Mouse (Mus musculus): ENCODE measurements around the gene Edf1. TPM values are rescaled to one million over a fixed set of nuclear protein-coding genes. Genes with fewer than 3 reads are reported as not detected.
A peak's percentile ranks its signal among the peaks of the same experiment; 100 is the strongest.

Edf1 gene
- polyA plus RNA-seq, 1 experiment from 2014 or later = 356 TPM

DNA sequence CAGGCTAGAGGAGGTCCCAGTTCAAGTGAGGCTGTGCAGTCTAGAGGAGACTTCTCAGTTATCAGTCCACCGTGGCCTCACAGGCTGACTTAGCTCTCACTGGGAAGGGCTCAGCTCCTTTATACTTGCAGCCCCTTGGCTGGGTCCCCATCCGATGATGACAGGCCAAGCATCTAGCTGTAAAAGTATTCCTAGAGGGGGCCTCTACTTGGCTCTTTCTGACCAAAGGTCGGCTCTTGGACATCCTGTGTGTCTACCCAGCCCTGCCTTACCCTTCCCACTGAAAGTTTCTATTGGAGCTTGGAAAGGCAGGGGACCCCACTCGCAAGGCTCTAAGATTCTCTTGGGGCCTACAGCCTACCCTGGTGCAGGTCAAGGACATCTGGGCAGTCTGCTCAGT lies 13.6 kb downstream of the Edf1 start:
- H3K36me3 ChIP-seq (ENCODE audit: control insufficient read depth, insufficient read depth, low read length) = peaks cover 39% of the 10 kb centered on the region
- no peak for DNase-seq (ENCODE audit: low spot score)

DNA sequence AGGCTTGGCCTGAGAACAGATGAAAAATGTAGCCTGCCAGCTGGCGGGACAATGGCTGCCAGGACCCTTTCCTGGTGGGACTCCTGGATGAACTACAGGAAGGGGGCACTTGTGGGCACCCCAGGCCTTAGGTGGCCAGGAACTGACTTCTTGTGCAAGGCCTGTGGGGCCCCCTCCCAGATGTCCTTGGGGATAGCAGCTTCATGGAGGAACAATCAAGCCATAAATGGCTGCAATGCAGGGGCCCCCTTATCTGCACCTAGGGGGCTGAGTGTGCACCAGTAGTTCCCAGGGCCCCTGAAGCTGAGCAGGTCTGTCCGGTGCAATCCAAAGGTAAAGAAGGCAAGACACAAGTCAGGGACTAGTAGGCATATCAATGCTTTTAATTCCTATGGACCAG lies 15.4 kb downstream of the Edf1 start:
- 62% methylated on average over 2 of the region's 2 CpGs for WGBS
- H3K27me3 ChIP-seq (replicated peaks; ENCODE audit: control insufficient read depth, insufficient read depth, low read length) = peaks cover 21% of the 10 kb centered on the region
- H3K27ac ChIP-seq (ENCODE audit: low read depth) = peak overlapping the region; percentile 81
- no peak overlapping the region for H3K4me3 ChIP-seq (ENCODE audit: low read depth, low read length)
- ATAC-seq (replicated peaks; ENCODE audit: low FRiP score, low TSS enrichment, low read depth) = peak; percentile 6; the same call in 1 of the 2 replicates
- H3K9me3 ChIP-seq (ENCODE audit: control insufficient read depth, low read length) = no peaks in the 10 kb centered on the region
- peak overlapping the region; percentile 85 for H3K4me2 ChIP-seq (ENCODE audit: low read length)
- H3K4me1 ChIP-seq (replicated peaks; ENCODE audit: control insufficient read depth, insufficient read depth, low read length) = peaks cover 28% of the 10 kb centered on the region; the same call in 1 of the 2 replicates
- no peak overlapping the region for H3K9ac ChIP-seq (ENCODE audit: low read length)
- DNase-seq (ENCODE audit: low spot score) = no peak
- H3K36me3 ChIP-seq (ENCODE audit: control insufficient read depth, insufficient read depth, low read length) = peaks cover 24% of the 10 kb centered on the region

More for the DNA sequence above, 13.6 kb downstream of the Edf1 start:
- H3K4me3 ChIP-seq (ENCODE audit: low read depth, low read length) = peak overlapping the region; percentile 11; the same call in 1 of the 2 replicates
- no peaks in the 10 kb centered on the region for H3K9me3 ChIP-seq (ENCODE audit: control insufficient read depth, low read length)
- peaks cover 18% of the 10 kb centered on the region; the same call in 1 of the 2 replicates for H3K4me1 ChIP-seq (replicated peaks; ENCODE audit: control insufficient read depth, insufficient read depth, low read length)
- WGBS = 83% methylated on average over 4 of the region's 4 CpGs
- peaks cover 2% of the 10 kb centered on the region for H3K27me3 ChIP-seq (replicated peaks; ENCODE audit: control insufficient read depth, insufficient read depth, low read length)
- H3K4me2 ChIP-seq (ENCODE audit: low read length) = peak overlapping the region; percentile 18; the same call in 1 of the 2 replicates
- H3K27ac ChIP-seq (ENCODE audit: low read depth) = no peak overlapping the region; the same call in 1 of the 2 replicates
- ATAC-seq (replicated peaks; ENCODE audit: low FRiP score, low TSS enrichment, low read depth) = no peak
- no peak overlapping the region for H3K9ac ChIP-seq (ENCODE audit: low read length)

DNA sequence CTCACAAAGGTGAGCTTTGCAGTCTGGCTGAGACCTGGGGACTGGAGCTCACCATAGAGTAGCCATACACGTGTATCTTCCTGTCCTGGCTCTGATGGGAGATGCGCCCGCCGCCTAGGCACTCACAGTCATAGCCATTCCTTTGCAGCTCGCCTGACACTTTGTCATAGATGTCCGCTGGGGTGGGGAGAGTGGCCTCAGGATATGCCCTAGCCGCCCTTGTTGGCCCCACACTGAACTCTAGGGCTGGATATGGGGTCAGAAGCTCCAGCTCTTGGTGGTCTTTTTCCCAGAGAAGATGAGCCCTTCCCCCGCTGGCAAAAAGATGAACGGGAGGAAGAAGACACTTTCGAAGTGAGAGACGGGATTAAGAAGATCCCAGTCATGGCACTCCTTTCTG lies 16.5 kb downstream of the Edf1 start:
- WGBS = 12% methylated on average over 11 of the region's 11 CpGs
- no peak for ATAC-seq (replicated peaks; ENCODE audit: low FRiP score, low TSS enrichment, low read depth)
- Histone ChIP-seq H3K4me1 (replicated peaks; ENCODE audit: control insufficient read depth, insufficient read depth, low read length) (peaks cover 28% of the 10 kb centered on the region; the same call in 1 of the 2 replicates), H3K27ac (ENCODE audit: low read depth) (peak overlapping the region; percentile 81), H3K27me3 (replicated peaks; ENCODE audit: control insufficient read depth, insufficient read depth, low read length) (peaks cover 31% of the 10 kb centered on the region), H3K4me3 (ENCODE audit: low read depth, low read length) (peak overlapping the region; percentile 58), H3K9me3 (ENCODE audit: control insufficient read depth, low read length) (no peaks in the 10 kb centered on the region), H3K9ac (ENCODE audit: low read length) (peak overlapping the region; percentile 62), H3K4me2 (ENCODE audit: low read length) (peak overlapping the region; percentile 85), H3K36me3 (ENCODE audit: control insufficient read depth, insufficient read depth, low read length) (peaks cover 15% of the 10 kb centered on the region)
- no peak for DNase-seq (ENCODE audit: low spot score)

DNA sequence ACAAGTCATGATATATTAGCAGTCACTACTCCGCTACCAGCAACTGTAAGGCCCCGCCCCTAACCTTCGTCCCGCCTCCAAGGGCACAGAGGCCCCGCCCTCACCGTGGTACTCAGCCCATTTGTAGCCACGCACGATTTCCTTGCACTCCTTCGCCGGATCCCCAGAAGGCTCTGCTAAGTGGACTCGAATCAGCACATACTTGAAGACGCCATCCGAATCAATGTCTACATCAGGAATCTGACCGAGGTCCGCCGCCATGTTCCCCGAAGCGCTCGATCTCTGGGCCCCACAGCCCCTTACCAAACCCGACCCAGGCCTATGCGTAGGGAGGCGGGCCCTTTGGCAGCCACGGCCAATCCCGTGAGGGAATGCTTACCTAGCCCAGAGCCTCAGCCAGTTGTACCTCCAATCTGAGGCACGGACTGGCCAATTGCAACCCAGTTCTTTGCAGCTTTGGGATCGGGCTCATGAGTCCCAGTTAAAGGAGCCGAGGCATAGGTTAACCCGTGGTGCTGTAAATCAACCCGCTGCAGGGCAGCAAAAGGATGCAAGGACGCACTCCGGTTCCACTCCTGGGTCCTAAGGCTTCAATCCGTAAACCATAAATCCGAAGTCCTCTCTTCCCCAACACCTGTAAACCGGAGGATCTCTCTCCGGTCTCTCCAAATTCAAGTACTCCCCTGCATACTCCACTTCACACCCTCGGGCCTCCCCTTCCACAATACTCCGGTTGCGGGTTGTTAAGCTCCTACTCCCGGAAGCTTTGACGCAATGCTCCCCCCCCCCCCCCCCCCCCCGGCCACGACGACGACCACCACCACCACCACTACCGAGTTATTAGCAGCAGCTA lies 17.2 kb downstream of the Edf1 start, which contains the start of the genes Mamdc4 and Phpt1:
TSS of gene Mamdc4 (minus strand) at position 267 of the 853 bp plus-strand sequence.
TSS of gene Phpt1 (minus strand) at position 646 of the 853 bp plus-strand sequence.
- H3K27ac ChIP-seq (ENCODE audit: low read depth) = peak within 1 kb of the TSS; percentile 81
- H3K4me1 ChIP-seq (replicated peaks; ENCODE audit: control insufficient read depth, insufficient read depth, low read length) = peaks cover 33% of the 10 kb centered on the region
- peak within 1 kb of the TSS; percentile 58 for H3K4me3 ChIP-seq (ENCODE audit: low read depth, low read length)
- DNase-seq (ENCODE audit: low spot score) (peak; percentile 99), ATAC-seq (replicated peaks; ENCODE audit: low FRiP score, low TSS enrichment, low read depth) (peak; percentile 94)
- peak within 1 kb of the TSS; percentile 62 for H3K9ac ChIP-seq (ENCODE audit: low read length)
- no peaks in the 10 kb centered on the region for H3K9me3 ChIP-seq (ENCODE audit: control insufficient read depth, low read length)
- H3K36me3 ChIP-seq (ENCODE audit: control insufficient read depth, insufficient read depth, low read length) = peaks cover 8% of the 10 kb centered on the region
- peaks cover 38% of the 10 kb centered on the region for H3K27me3 ChIP-seq (replicated peaks; ENCODE audit: control insufficient read depth, insufficient read depth, low read length)
- peak within 1 kb of the TSS; percentile 85 for H3K4me2 ChIP-seq (ENCODE audit: low read length)
- WGBS = under 1% methylated on average over 44 of the region's 45 CpGs

DNA sequence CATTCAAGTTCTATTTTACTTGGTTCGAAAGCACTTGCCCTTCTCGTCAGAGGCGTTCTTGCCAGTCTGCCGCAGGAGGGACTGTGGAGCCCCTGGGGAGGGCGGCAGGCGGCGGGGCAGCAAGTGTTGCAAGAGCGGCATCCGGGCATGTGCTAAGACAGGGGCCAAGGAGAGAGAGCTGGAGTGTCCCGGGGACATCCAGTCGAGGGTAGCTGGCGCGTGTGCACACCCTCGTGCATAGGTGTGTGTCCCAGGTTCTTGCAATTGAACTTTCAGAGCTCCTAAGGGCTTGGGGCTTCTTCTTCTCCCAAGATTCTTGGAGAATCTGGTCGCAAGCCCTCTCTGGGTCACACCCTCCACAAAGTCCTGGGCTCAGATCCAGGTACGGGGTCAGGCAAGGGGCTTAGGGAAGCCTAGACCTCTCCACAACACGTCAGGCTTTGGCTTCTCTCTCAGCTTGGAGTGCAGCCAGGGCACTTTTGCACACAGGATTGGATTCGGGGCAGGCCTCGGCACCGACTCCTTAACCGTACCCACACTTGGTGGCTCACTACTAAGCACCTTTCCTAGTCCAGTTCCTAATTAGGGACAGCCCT lies 17.9 kb downstream of the Edf1 start:
- Histone ChIP-seq H3K36me3 (ENCODE audit: control insufficient read depth, insufficient read depth, low read length) (peaks cover 3% of the 10 kb centered on the region; the same call in 1 of the 2 replicates), H3K4me3 (ENCODE audit: low read depth, low read length) (peak overlapping the region; percentile 58), H3K9ac (ENCODE audit: low read length) (peak overlapping the region; percentile 62), H3K27ac (ENCODE audit: low read depth) (peak overlapping the region; percentile 81), H3K9me3 (ENCODE audit: control insufficient read depth, low read length) (no peaks in the 10 kb centered on the region), H3K4me2 (ENCODE audit: low read length) (peak overlapping the region; percentile 50), H3K27me3 (replicated peaks; ENCODE audit: control insufficient read depth, insufficient read depth, low read length) (peaks cover 45% of the 10 kb centered on the region), H3K4me1 (replicated peaks; ENCODE audit: control insufficient read depth, insufficient read depth, low read length) (peaks cover 38% of the 10 kb centered on the region)
- peak; percentile 70 for DNase-seq (ENCODE audit: low spot score)
- ATAC-seq (replicated peaks; ENCODE audit: low FRiP score, low TSS enrichment, low read depth) = no peak
- WGBS = 17% methylated on average over 21 of the region's 21 CpGs

DNA sequence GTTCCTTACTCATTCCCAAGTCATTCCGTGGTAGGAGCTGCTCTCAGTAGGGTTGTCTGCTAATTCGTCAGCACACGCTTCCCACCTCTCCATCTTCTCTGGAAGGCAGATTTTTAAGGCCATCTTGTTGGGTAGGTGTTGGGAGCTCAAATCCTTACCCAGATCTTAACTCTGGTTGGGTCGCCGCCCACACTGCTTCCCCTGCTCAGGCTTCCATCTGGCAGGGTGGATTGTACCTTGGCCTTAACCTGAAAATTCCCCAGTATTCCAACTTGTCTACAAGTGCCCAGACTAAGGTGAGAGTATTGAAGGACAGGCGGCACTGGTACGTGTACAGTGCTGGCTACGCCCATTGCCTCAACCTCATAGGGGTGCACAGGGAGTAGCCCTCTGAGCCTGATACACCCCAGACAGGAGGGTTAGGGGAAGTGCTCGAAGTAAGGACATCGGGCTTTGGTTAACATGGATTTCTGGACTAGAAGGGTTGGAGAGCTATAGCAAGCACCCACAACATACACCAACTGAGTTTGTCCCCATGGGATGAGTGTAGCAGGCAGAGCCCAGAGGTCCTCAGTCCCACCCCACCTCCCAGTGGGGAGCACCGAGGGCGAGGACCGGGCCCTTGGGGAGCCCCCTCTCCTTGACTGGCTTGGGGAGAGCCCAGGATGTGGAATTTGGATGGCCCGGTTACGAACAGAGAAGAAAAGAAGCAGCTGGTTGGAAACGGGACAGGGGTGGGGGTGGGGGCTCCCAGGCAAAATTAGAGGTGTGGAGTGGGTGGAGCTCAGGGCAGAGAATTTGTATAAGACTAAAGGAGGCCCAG lies 18.6 kb downstream of the Edf1 start:
- WGBS = 76% methylated on average over 16 of the region's 16 CpGs
- H3K27me3 ChIP-seq (replicated peaks; ENCODE audit: control insufficient read depth, insufficient read depth, low read length) = peaks cover 50% of the 10 kb centered on the region
- ATAC-seq (replicated peaks; ENCODE audit: low FRiP score, low TSS enrichment, low read depth) (no peak), DNase-seq (ENCODE audit: low spot score) (no peak)
- H3K9me3 ChIP-seq (ENCODE audit: control insufficient read depth, low read length) = no peaks in the 10 kb centered on the region
- no peaks in the 10 kb centered on the region for H3K36me3 ChIP-seq (ENCODE audit: control insufficient read depth, insufficient read depth, low read length)
- H3K9ac ChIP-seq (ENCODE audit: low read length) = no peak overlapping the region
- peaks cover 46% of the 10 kb centered on the region for H3K4me1 ChIP-seq (replicated peaks; ENCODE audit: control insufficient read depth, insufficient read depth, low read length)
- no peak overlapping the region for H3K27ac ChIP-seq (ENCODE audit: low read depth)
- H3K4me2 ChIP-seq (ENCODE audit: low read length) = no peak overlapping the region
- no peak overlapping the region for H3K4me3 ChIP-seq (ENCODE audit: low read depth, low read length)

DNA sequence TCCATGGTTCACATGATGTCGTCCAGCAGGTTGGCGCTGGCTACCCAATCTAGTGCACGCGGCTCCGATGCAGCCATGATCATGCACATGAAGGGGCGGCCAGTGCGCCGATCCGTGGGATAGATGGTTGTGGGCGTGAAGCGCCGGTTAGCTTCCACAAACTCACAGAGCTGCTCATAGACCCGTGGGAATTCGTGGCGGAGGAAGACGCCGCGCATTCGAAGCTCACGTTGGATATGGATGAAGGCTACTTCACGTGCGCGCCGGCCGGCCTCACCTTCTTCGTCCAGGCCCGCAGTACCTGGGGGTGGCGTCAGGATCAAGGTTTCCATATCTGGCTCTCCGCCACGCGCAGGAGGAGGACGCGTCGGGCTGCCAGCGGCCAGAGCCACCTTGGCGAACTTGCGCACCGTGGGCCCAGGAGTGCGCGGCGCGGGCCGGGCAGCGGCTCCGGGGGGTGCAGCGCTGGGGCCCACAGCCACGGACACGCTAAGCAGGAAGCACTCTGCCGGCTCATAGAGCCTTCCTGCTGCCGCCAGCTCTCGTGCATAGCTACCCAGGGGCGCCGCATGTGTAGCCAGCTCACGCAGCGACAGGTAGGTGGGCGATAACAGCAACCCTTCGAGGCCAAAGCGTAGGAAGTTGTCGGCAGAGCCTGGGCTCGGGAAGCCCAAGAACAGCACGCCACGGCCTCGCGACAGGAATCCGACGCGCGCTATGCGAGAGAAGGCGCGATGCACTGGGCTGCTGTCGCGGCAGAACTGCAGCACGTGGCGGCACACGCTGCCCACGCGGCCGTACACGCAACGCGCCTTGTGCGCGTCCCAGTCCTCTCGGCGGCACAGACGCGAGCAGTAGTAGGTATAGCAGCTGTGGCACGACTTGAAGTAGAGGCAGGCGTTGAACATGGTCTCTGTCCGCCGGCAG lies 19.6 kb downstream of the Edf1 start:
- peaks cover 50% of the 10 kb centered on the region for H3K27me3 ChIP-seq (replicated peaks; ENCODE audit: control insufficient read depth, insufficient read depth, low read length)
- H3K9ac ChIP-seq (ENCODE audit: low read length) = no peak overlapping the region
- DNase-seq (ENCODE audit: low spot score) (peak; percentile 66), ATAC-seq (replicated peaks; ENCODE audit: low FRiP score, low TSS enrichment, low read depth) (no peak)
- H3K4me3 ChIP-seq (ENCODE audit: low read depth, low read length) = peak overlapping the region; percentile 24
- 20% methylated on average over 92 of the region's 92 CpGs for WGBS
- peak overlapping the region; percentile 35 for H3K4me2 ChIP-seq (ENCODE audit: low read length)
- H3K4me1 ChIP-seq (replicated peaks; ENCODE audit: control insufficient read depth, insufficient read depth, low read length) = peaks cover 52% of the 10 kb centered on the region
- H3K36me3 ChIP-seq (ENCODE audit: control insufficient read depth, insufficient read depth, low read length) = no peaks in the 10 kb centered on the region
- H3K27ac ChIP-seq (ENCODE audit: low read depth) = no peak overlapping the region
- H3K9me3 ChIP-seq (ENCODE audit: control insufficient read depth, low read length) = no peaks in the 10 kb centered on the region
